9 mouse cellular contexts compared by ENCODE assay signal in genomic region chr5:76305616-76306015, GRCm38 (mm10). TPM values are rescaled to one million over a fixed set of nuclear protein-coding genes. Genes with fewer than 3 reads are reported as not detected.
DNase-seq lines count a peak whose midpoint lies in the region; ATAC-seq lines count a peak whose summit lies in the region.
"Had no signal": no experiment of that assay in that cellular context is flagged by ENCODE, and none has a peak within 500 bp of the region (broad histone marks: within the 10 kb centered on the region; RNA-seq: fewer than 3 reads in every experiment).

No protein-coding gene starts in this region.

- ATAC-seq in megakaryocyte, adult 5-6 weeks (ENCODE audit: poor library complexity, severe bottlenecking) = no peak
- no peak for ATAC-seq in hindbrain, embryonic 12.5 days (ENCODE audit: low FRiP score)
- ATAC-seq in liver, embryonic 15.5 days (ENCODE audit: insufficient read depth) = no peak

- H3K4me3 ChIP-seq in megakaryocyte, embryonic 14.5 days (replicated peaks) = peak overlapping the region; percentile 82
- H3K4me3 ChIP-seq in hindbrain, embryonic 12.5 days = peak overlapping the region; percentile 99
- H3K4me3 ChIP-seq in liver, embryonic 15.5 days (replicated peaks) = peak overlapping the region; percentile 79

- WGBS in hindbrain, embryonic 12.5 days = 2% methylated on average over 8 of the region's 8 CpGs
- 6% methylated on average over 8 of the region's 8 CpGs for whole genome bisulfite sequencing in liver, embryonic 15.5 days (ENCODE audit: insufficient replicate concordance)

- H3K36me3 ChIP-seq in megakaryocyte, embryonic 14.5 days (replicated peaks; ENCODE audit: low read length) = no peaks in the 10 kb centered on the region
- H3K36me3 ChIP-seq in hindbrain, embryonic 12.5 days = no peaks in the 10 kb centered on the region
- H3K36me3 ChIP-seq in liver, embryonic 15.5 days (replicated peaks) = no peaks in the 10 kb centered on the region

- DNase-seq in cerebellum, postnatal 25 days = peak; percentile 14 to 27
- DNase-seq in testis, postnatal 10 days (ENCODE audit: low spot score) = peak; percentile 59
- no peak for DNase-seq in c-Kit-positive CD71-positive TER-119-positive erythroid progenitor cells, embryonic 14.5 days (ENCODE audit: low spot score)
- no peak for DNase-seq in layer of hippocampus, postnatal 25 days (ENCODE audit: extremely low spot score in 1 of 2, low spot score in 1 of 2)

- H3K9me3 ChIP-seq in megakaryocyte, embryonic 14.5 days = no peaks in the 10 kb centered on the region
- H3K9me3 ChIP-seq in hindbrain, embryonic 12.5 days (replicated peaks) = no peaks in the 10 kb centered on the region
- no peaks in the 10 kb centered on the region for H3K9me3 ChIP-seq in liver, embryonic 15.5 days (replicated peaks)

- peak overlapping the region; percentile 86 for H3K4me2 ChIP-seq in hindbrain, embryonic 12.5 days (replicated peaks)
- peak overlapping the region; percentile 88 for H3K4me2 ChIP-seq in liver, embryonic 15.5 days

- no peak overlapping the region for H3K27ac ChIP-seq in hindbrain, embryonic 12.5 days
- no peak overlapping the region for H3K27ac ChIP-seq in liver, embryonic 15.5 days (replicated peaks)

- H3K4me1 ChIP-seq in megakaryocyte, embryonic 14.5 days = peaks cover 10% of the 10 kb centered on the region
- peaks cover 18% of the 10 kb centered on the region for H3K4me1 ChIP-seq in hindbrain, embryonic 12.5 days
- H3K4me1 ChIP-seq in liver, embryonic 15.5 days (replicated peaks) = peaks cover 16% of the 10 kb centered on the region

- peaks cover 27% of the 10 kb centered on the region for H3K27me3 ChIP-seq in megakaryocyte, embryonic 14.5 days (replicated peaks)
- no peaks in the 10 kb centered on the region for H3K27me3 ChIP-seq in hindbrain, embryonic 12.5 days
- H3K27me3 ChIP-seq in liver, embryonic 15.5 days = peaks cover 27% of the 10 kb centered on the region

- H3K9ac ChIP-seq in hindbrain, embryonic 12.5 days = 0 out of 2 replicates have a peak overlapping the region, but pooled peaks have one; percentile 1
- H3K9ac ChIP-seq in liver, embryonic 15.5 days = no peak overlapping the region

RNA-seq across cellular contexts. Expression of gene Clock, which starts 1.0 kb away (rescaled TPM):
- polyA plus RNA-seq in megakaryocyte, embryonic 14.5 days (2012; ENCODE audit: insufficient read depth, low replicate concordance) = 0.08 TPM in 1 of 2 replicates, not detected in the other
- 15.5 and 18.9 TPM in 2 replicates for total RNA-seq in megakaryocyte, adult 5-6 weeks (2015)
- total RNA-seq in megakaryocyte, adult 5-6 weeks (2017) = 20.6 and 20.8 TPM in 2 replicates
- polyA plus RNA-seq in hindbrain, embryonic 12.5 days (2016; fragmentation: Nextera tagmentation; extraction: Ambion mirVana) = 15.0 and 15.8 TPM in 2 replicates
- 1.8 and 2.1 TPM in 2 replicates for polyA plus RNA-seq in liver, embryonic 15.5 days (2015; fragmentation: Nextera tagmentation; extraction: Ambion mirVana)
- total RNA-seq in layer of hippocampus, postnatal 25 days (2021) = 10 to 100 TPM; 45.2 to 50.3 TPM

RNA-seq across cellular contexts. Expression of gene Pdcl2, which starts 25.3 kb away (rescaled TPM):
- polyA plus RNA-seq in megakaryocyte, embryonic 14.5 days (2012; ENCODE audit: insufficient read depth, low replicate concordance) = 0.30 TPM in 1 of 2 replicates, not detected in the other
- not detected in 2 replicates for total RNA-seq in megakaryocyte, adult 5-6 weeks (2015)
- total RNA-seq in megakaryocyte, adult 5-6 weeks (2017) = not detected in 2 replicates
- polyA plus RNA-seq in hindbrain, embryonic 12.5 days (2016; fragmentation: Nextera tagmentation; extraction: Ambion mirVana) = not detected in 2 replicates
- not detected in 2 replicates for polyA plus RNA-seq in liver, embryonic 15.5 days (2015; fragmentation: Nextera tagmentation; extraction: Ambion mirVana)
- not detected for total RNA-seq in layer of hippocampus, postnatal 25 days (2021)
- polyA plus RNA-seq: gonadal fat pad, adult 2 months had no signal

RNA-seq across cellular contexts. Expression of gene Nmu, which starts 58.0 kb away (rescaled TPM):
- polyA plus RNA-seq in megakaryocyte, embryonic 14.5 days (2012; ENCODE audit: insufficient read depth, low replicate concordance) = not detected in 2 replicates
- total RNA-seq in megakaryocyte, adult 5-6 weeks (2015) = not detected in 2 replicates
- not detected in 2 replicates for total RNA-seq in megakaryocyte, adult 5-6 weeks (2017)
- 0.27 TPM in 1 of 2 replicates, not detected in the other for polyA plus RNA-seq in hindbrain, embryonic 12.5 days (2016; fragmentation: Nextera tagmentation; extraction: Ambion mirVana)
- polyA plus RNA-seq in liver, embryonic 15.5 days (2015; fragmentation: Nextera tagmentation; extraction: Ambion mirVana) = not detected in 2 replicates
- not detected for total RNA-seq in layer of hippocampus, postnatal 25 days (2021)

Comparison
In these comparisons a context has a peak if more than half of its experiments do, and no peak if none do; other contexts are left out.
1. DNase-seq: peak in cerebellum, postnatal 25 days (2 of 2) and testis, postnatal 10 days (single experiment); none in c-Kit-positive CD71-positive TER-119-positive erythroid progenitor cells, embryonic 14.5 days (single experiment) and layer of hippocampus, postnatal 25 days (0 of 2).
2. Peak in every context shown above with its lines, with median percentiles within 50 percentile points of each other: H3K4me3 ChIP-seq.